Mouse (Mus musculus) embryo, embryonic 11 days (tissue): ENCODE measurements at regions not wholly inside any gene's neighbourhood (a gene's known extent, or its start where the extent isn't known, plus 50 kb on each side); places are given as distances from the start of the nearest gene placed in this dataset.

ENCODE experiments used
- DNase-seq: peaks from one replicate; pipeline ENCODE4 v3.0.0-alpha.2; 2015

DNA sequence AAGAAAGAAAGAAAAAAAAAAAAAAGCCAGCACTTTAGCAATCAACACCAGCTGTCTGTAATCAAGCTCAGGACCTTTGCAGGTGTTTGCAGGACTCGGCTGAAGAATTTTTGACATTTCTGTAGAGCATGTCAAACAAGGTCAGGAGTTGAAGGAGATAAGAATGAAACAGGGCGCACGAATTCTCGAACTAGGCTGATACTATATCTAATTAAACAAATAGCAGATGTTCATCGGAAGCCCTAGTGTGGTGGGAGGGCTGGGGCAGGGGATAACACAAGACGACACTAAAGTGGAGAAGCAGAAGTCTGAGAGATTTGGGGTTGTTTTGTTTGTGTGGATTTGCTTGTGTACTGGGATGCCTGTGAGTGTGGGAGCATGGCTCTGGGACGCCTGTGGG, 646.9 kb downstream of the Galc start:
- DNase-seq, result peak; percentile 16
